Mouse (Mus musculus) lung, adult 2 months (tissue): ENCODE results near the gene Aldh2.

ENCODE experiments used
- CTCF ChIP-seq: fragments of 200-500 bp; IDR thresholded peaks from 2 replicates; pipeline ENCODE4 v1.5.1; 2011; ENCODE audit warnings: mild to moderate bottlenecking, low read length, control low read depth; ENCODE audit not compliant: insufficient read depth
- POLR2A ChIP-seq: fragments of 200-500 bp; IDR thresholded peaks from 2 replicates; pipeline ENCODE4 v1.6.1; 2011; ENCODE audit warnings: low read depth, mild to moderate bottlenecking, control low read depth, low read length, borderline replicate concordance; ENCODE audit errors: extremely low read depth

DNA sequence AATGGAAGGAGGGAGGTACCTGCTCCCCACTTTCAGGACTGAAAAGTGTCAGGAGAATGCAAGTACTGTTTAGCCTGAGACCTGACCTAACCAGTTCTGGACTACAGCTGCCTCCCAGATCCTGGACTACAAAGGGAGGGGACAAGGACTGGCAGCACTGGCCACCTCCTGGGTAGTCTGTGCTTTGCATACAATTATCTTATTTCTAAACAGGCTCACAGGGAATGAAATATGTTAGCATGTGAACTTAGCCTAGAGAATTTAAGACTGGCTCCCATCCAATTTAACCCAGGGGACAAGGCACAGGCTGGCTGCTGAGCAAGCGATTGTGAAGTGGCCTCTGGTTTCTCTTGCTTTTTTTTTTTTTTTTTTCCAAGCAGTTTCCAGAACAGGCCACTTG is 22.8 kb downstream of the Aldh2 start:
- no peak for TF ChIP-seq POLR2A
- TF ChIP-seq CTCF: no peak
